Mouse (Mus musculus) lung, embryonic 16.5 days (tissue): ENCODE results near the gene Cxcl9. TPM values are rescaled to one million over a fixed set of nuclear protein-coding genes. Genes with fewer than 3 reads are reported as not detected.
A peak's percentile ranks its signal among the peaks of the same experiment; 100 is the strongest.

Source experiments
- ATAC-seq: fragments of 200-750 bp; cut with Nextera tagmentation; 2 replicates; pipeline ENCODE4 v1.8.0; 2017; ENCODE audit warnings: low read depth, mild to moderate bottlenecking, moderate library complexity
- H3K27ac ChIP-seq: fragments of 300-500 bp; sonication (generic); 2 replicates; pipeline ENCODE4 v1.5.1; 2014; ENCODE audit warnings: mild to moderate bottlenecking, control low read depth, low read length
- H3K27me3 ChIP-seq: fragments of 300-500 bp; sonication (generic); 2 replicates; pipeline ENCODE4 v1.6.1; 2014; ENCODE audit warnings: low read depth, low read length, mixed read lengths; ENCODE audit not compliant: control insufficient read depth, insufficient read depth
- H3K36me3 ChIP-seq: fragments of 300-500 bp; sonication (generic); 2 replicates; pipeline ENCODE4 v1.6.1; 2014; ENCODE audit warnings: low read length; ENCODE audit not compliant: control insufficient read depth, insufficient read depth
- H3K4me1 ChIP-seq: fragments of 300-500 bp; sonication (generic); replicated peaks from 2 replicates; pipeline ENCODE4 v1.6.1; 2014; ENCODE audit warnings: low read length, mixed read lengths; ENCODE audit not compliant: control insufficient read depth, insufficient read depth
- H3K4me2 ChIP-seq: fragments of 300-500 bp; sonication (generic); 2 replicates; pipeline ENCODE4 v1.6.1; 2014; ENCODE audit warnings: low read depth, low read length, control low read depth
- H3K4me3 ChIP-seq: fragments of 300-500 bp; sonication (generic); 2 replicates; pipeline ENCODE4 v1.5.1; 2014; ENCODE audit warnings: mild to moderate bottlenecking, low read length, control low read depth
- H3K9ac ChIP-seq: fragments of 300-500 bp; sonication (generic); 2 replicates; pipeline ENCODE4 v1.6.1; 2014; ENCODE audit warnings: low read length, control low read depth
- H3K9me3 ChIP-seq: fragments of 300-500 bp; sonication (generic); 2 replicates; pipeline ENCODE4 v1.6.1; 2016; ENCODE audit warnings: low read length; ENCODE audit not compliant: control insufficient read depth
- WGBS: fragments of 180-500 bp; shearing (Covaris S2); extraction: QIAGEN DNeasy Blood & Tissue Kit; methylation state at CpG from one replicate; pipeline ENCODE4 v1.1.7; 2014; 5-methylcytosine and 5-hydroxymethylcytosine counted together
- polyA plus RNA-seq: library from polyadenylated mRNA; unstranded; fragments of >200 nt; fragmentation: Nextera tagmentation; extraction: Ambion mirVana; gene quantifications from 2 replicates; pipeline ENCODE4 v1.2.1, GENCODE M21; 2015

Cxcl9 gene
- polyA plus RNA-seq, 1 experiment from 2014 or later = not detected

GRCm38 (mm10) chr5:92302149-92302840 is 25.6 kb downstream of the Cxcl9 start:
- no peak overlapping the region for H3K9ac ChIP-seq
- no peak overlapping the region for H3K27ac ChIP-seq
- no peak overlapping the region for H3K4me2 ChIP-seq
- no peaks in the 10 kb centered on the region for H3K4me1 ChIP-seq
- H3K4me3 ChIP-seq = no peak overlapping the region
- H3K9me3 ChIP-seq = no peaks in the 10 kb centered on the region
- peaks cover 36% of the 10 kb centered on the region for H3K36me3 ChIP-seq
- no peaks in the 10 kb centered on the region for H3K27me3 ChIP-seq
- no peak for ATAC-seq
- 75% methylated on average over 13 of the region's 13 CpGs for WGBS

GRCm38 (mm10) chr5:92294525-92294924 is 33.4 kb downstream of the Cxcl9 start:
- WGBS = 88% methylated on average over 2 of the region's 2 CpGs
- Histone ChIP-seq H3K4me2 (no peak overlapping the region), H3K27ac (no peak overlapping the region), H3K36me3 (peaks cover 43% of the 10 kb centered on the region), H3K9ac (no peak overlapping the region), H3K4me3 (no peak overlapping the region), H3K4me1 (no peaks in the 10 kb centered on the region), H3K9me3 (no peaks in the 10 kb centered on the region), H3K27me3 (no peaks in the 10 kb centered on the region)
- ATAC-seq = no peak

- Histone ChIP-seq H3K9me3 (no peaks in the 10 kb centered on the region), H3K4me1 (no peaks in the 10 kb centered on the region), H3K4me3 (no peak overlapping the region), H3K27me3 (no peaks in the 10 kb centered on the region), H3K27ac (no peak overlapping the region), H3K4me2 (no peak overlapping the region), H3K36me3 (peaks cover 50% of the 10 kb centered on the region), H3K9ac (no peak overlapping the region)
- no peak for ATAC-seq
- 92% methylated on average over 6 of the region's 6 CpGs for WGBS
Observed at GRCm38 (mm10) chr5:92291652-92292414, 36.0 kb downstream of the Cxcl9 start.

- Histone ChIP-seq H3K4me1 (no peaks in the 10 kb centered on the region), H3K36me3 (peaks cover 46% of the 10 kb centered on the region), H3K27me3 (no peaks in the 10 kb centered on the region), H3K27ac (no peak overlapping the region), H3K9ac (no peak overlapping the region), H3K4me3 (no peak overlapping the region), H3K9me3 (no peaks in the 10 kb centered on the region), H3K4me2 (no peak overlapping the region)
- no peak for ATAC-seq
- 73% methylated on average over 6 of the region's 6 CpGs for WGBS
Observed at GRCm38 (mm10) chr5:92287840-92288239, 40.0 kb downstream of the Cxcl9 start.

DNA sequence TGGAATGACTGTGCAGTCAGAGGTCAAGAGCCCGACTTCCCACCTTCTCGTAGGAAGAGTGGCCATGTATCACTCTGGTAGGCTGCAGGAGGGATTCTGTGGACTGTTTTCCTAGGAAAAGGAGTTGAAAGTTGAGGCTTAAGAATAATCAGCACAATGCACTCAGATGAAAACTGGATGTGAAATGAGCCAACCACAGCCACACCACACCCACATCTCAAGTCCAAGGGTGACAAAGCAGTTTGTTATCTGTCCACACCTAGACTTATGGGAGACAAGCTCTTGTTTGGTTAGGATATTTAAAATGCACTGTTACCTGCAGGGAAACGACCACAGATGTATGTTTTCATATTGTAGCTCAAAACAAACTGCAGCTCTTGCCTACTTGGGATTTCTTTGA is 44.8 kb downstream of the Cxcl9 start:
- 43% methylated on average over 3 of the region's 3 CpGs for WGBS
- H3K27ac ChIP-seq = no peak overlapping the region

GRCm38 (mm10) chr5:92282571-92282970 is 45.3 kb downstream of the Cxcl9 start:
- Histone ChIP-seq H3K9ac (no peak overlapping the region), H3K27ac (no peak overlapping the region)
- ATAC-seq = no peak

More for the DNA sequence above, 44.8 kb downstream of the Cxcl9 start:
- Histone ChIP-seq H3K4me1 (peaks cover 8% of the 10 kb centered on the region), H3K9ac (no peak overlapping the region), H3K27me3 (no peaks in the 10 kb centered on the region), H3K4me2 (no peak overlapping the region), H3K9me3 (no peaks in the 10 kb centered on the region), H3K36me3 (peaks cover 14% of the 10 kb centered on the region), H3K4me3 (no peak overlapping the region)
- no peak for ATAC-seq

GRCm38 (mm10) chr5:92278942-92279537 is 48.8 kb downstream of the Cxcl9 start:
- Histone ChIP-seq H3K4me3 (no peak overlapping the region), H3K27me3 (no peaks in the 10 kb centered on the region), H3K4me2 (no peak overlapping the region), H3K27ac (no peak overlapping the region), H3K36me3 (no peaks in the 10 kb centered on the region), H3K9me3 (no peaks in the 10 kb centered on the region), H3K9ac (no peak overlapping the region), H3K4me1 (peaks cover 10% of the 10 kb centered on the region)
- WGBS = 84% methylated on average over 10 of the region's 10 CpGs
- ATAC-seq = no peak

More at GRCm38 (mm10) chr5:92282571-92282970, 45.3 kb downstream of the Cxcl9 start:
- 73% methylated on average over 4 of the region's 4 CpGs for WGBS
- no peak overlapping the region for H3K4me3 ChIP-seq
- no peaks in the 10 kb centered on the region for H3K9me3 ChIP-seq
- H3K27me3 ChIP-seq = no peaks in the 10 kb centered on the region
- H3K4me1 ChIP-seq = peaks cover 8% of the 10 kb centered on the region
- peaks cover 10% of the 10 kb centered on the region; the same call in 1 of the 2 replicates for H3K36me3 ChIP-seq
- H3K4me2 ChIP-seq = no peak overlapping the region

DNA sequence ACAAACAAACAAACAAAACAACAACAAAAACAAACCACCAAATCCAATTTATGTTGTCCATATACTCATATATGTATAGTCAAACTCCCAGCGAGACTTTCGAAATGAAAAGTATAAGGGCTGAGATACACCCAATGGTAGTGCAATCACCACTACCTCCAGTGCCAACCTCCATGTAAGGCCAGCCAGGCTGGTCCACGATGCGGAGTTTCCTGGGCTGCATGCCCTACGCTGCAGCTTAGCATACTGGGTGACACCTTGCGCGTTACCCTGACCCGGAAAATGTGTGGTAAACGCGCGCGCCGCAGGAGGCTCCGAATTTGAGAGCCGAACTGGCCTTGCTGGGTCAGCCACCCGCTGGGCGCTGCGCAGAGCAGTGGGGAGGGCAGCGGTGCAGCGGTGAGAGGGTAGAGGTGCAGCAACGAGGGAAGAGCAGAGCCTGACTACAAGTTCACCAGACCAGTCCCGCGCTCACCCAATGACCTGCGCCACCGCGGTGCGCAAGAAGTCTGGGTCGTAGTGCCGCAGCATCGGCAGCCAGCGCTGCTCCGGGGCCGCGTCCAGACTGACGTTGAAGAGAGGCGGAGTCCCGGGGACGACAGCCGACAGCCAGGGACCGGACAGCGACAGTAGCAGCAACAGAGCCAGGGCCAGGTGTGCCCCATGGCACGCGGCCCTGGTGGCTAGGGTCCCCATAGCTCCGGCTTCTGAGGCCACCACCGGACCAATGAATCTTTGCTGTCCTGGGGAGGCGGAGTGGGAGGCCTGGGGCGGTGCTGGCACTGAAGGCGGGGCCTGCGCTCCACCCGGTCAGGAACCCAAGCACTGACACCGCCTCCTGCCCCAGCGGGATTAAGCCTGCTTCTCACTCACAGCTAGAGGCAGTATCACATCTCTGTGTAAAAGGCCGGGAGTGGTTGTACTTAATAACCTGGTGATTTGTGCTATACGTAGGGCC is 50.2 kb downstream of the Cxcl9 start, which contains the start of gene Naaa:
Gene Naaa, minus strand, starts transcription at position 734 of the 958 bp plus-strand sequence.
- Histone ChIP-seq H3K27ac (no peak within 1 kb of the TSS), H3K27me3 (no peaks in the 10 kb centered on the region), H3K36me3 (no peaks in the 10 kb centered on the region), H3K9me3 (no peaks in the 10 kb centered on the region), H3K4me1 (peaks cover 10% of the 10 kb centered on the region), H3K9ac (peak within 1 kb of the TSS; percentile 69), H3K4me3 (peak within 1 kb of the TSS; percentile 66), H3K4me2 (peak within 1 kb of the TSS; percentile 85)
- WGBS = 2% methylated on average over 54 of the region's 54 CpGs
- ATAC-seq = peak; percentile 96
